Mouse (Mus musculus) ES-E14 (cell line): ENCODE results near the gene Olfr1158. TPM values are rescaled to one million over a fixed set of nuclear protein-coding genes. Genes with fewer than 3 reads are reported as not detected.
"Not testable (repeated sequence)": the region's sequence is repeated elsewhere in the genome, so short reads cannot be mapped to it uniquely, and the experiment has no call there.

Source experiments
- DNase-seq: peaks from one replicate; pipeline ENCODE4 v3.0.0-alpha.2; 2013; ENCODE audit warnings: low read depth, low spot score
- H3K27ac ChIP-seq: 2 replicates; pipeline ENCODE4 v1.5.1; 2012; ENCODE audit warnings: low read depth, mild to moderate bottlenecking, low read length, moderate library complexity, mixed read lengths; ENCODE audit not compliant: poor library complexity, insufficient read depth, severe bottlenecking
- H3K36me3 ChIP-seq: 2 replicates; pipeline ENCODE4 v1.6.1; 2012; ENCODE audit warnings: mild to moderate bottlenecking, low read length, moderate library complexity, mixed read lengths; ENCODE audit not compliant: control insufficient read depth, poor library complexity, insufficient read depth, severe bottlenecking
- H3K4me1 ChIP-seq, 2 experiments: fragments of 150-350 bp in 1 of 2; sonication (generic) in 1 of 2; 2 replicates each; pipeline ENCODE4 v1.6.1; 2012; ENCODE audit warnings: low read length in 2 of 2, mild to moderate bottlenecking in 1 of 2, mixed read lengths in 1 of 2; ENCODE audit not compliant: control insufficient read depth in 2 of 2, insufficient read depth in 2 of 2, poor library complexity in 1 of 2
- H3K4me3 ChIP-seq, 2 experiments: fragments of 150-350 bp in 1 of 2; sonication (generic) in 1 of 2; 2 replicates each; pipeline ENCODE4 v1.5.1; 2012; ENCODE audit warnings: low read length in 2 of 2, low read depth in 1 of 2, mild to moderate bottlenecking in 1 of 2, mixed read lengths in 1 of 2; ENCODE audit not compliant: insufficient read depth in 1 of 2, poor library complexity in 1 of 2, severe bottlenecking in 1 of 2
- H3K9ac ChIP-seq: 2 replicates; pipeline ENCODE4 v1.6.1; 2012; ENCODE audit warnings: low read depth, mild to moderate bottlenecking, low read length, mixed read lengths; ENCODE audit not compliant: poor library complexity, insufficient read depth, severe bottlenecking
- H3K9me3 ChIP-seq: fragments of 150-350 bp; sonication (generic); 2 replicates; pipeline ENCODE4 v1.6.1; 2012; ENCODE audit warnings: low read depth, mild to moderate bottlenecking, low read length; ENCODE audit not compliant: control insufficient read depth, insufficient read depth
- CHD2 ChIP-seq: IDR thresholded peaks from 2 replicates; pipeline ENCODE4 v1.6.1; 2014; ENCODE audit warnings: mild to moderate bottlenecking, low read depth, low read length, inconsistent platforms
- HCFC1 ChIP-seq: IDR thresholded peaks from 2 replicates; pipeline ENCODE4 v1.6.1; 2012; ENCODE audit warnings: low read length, inconsistent platforms, borderline replicate concordance; ENCODE audit not compliant: insufficient read depth
- MAFK ChIP-seq: IDR thresholded peaks from 2 replicates; pipeline ENCODE4 v1.6.1; 2014; ENCODE audit warnings: mild to moderate bottlenecking, low read depth, low read length, inconsistent platforms; ENCODE audit not compliant: insufficient read depth
- ZC3H11A ChIP-seq: IDR thresholded peaks from 2 replicates; pipeline ENCODE4 v1.6.1; 2012; ENCODE audit warnings: low read depth, mild to moderate bottlenecking, inconsistent platforms, low read length, borderline replicate concordance
- ZNF384 ChIP-seq: IDR thresholded peaks from 2 replicates; pipeline ENCODE4 v1.6.1; 2012; ENCODE audit warnings: low read depth, low read length, inconsistent platforms
- in situ Hi-C, 2 experiments: fragments of 600-800 bp; cut with MboI; formaldehyde crosslinking; loops; one replicate each; pipeline ENCODE4 v1.15.1; 2025; ENCODE audit warnings: low sequenced_read_pairs in 2 of 2, inconsistent platforms in 1 of 2; ENCODE audit not compliant: unreplicated experiment in 2 of 2
- total RNA-seq: library from RNA; depleted of rRNA; stranded (reverse); fragments of 300-350 nt; gene quantifications from 2 replicates; pipeline ENCODE4 v1.2.3, GENCODE M21; 2012; rRNA removed

The Olfr1158 gene
- total RNA-seq, 1 experiment: not detected

DNA sequence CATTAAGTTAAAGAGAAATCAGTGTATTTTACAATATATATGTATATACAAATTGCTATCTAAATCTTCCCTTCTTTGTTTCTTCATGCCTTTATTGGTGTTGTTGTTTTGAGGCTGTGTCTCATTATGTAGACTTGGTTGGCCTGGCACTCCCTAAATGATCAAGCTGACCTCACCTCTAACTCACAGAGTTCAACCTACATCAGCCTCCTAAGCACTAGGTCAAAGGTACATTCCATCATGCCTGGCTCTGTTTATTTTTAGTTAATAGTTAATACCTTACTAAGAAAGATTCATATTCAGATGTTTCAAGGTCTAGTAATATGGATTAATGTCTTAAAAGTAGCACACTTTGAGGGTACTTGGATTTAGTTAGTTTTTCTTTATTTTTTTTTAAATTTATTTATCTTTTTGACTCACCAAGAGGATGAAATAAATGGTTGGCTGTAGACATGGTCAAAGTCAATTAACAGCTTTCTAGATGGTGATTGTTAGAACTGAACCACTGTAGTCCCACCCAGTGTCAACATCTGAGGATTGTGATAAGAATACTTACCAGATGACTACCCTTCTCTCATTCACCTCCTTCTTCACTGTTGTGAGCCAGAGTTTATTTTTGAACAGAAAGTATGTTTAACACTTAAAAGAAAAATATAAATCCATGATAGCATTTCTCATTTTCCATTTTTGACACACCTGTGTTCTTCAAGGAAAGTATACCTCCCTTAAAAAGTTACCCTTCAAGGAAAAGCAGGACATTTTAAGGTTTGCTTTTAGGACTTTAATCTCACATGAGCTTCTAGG lies 17.8 kb downstream of the Olfr1158 start, which contains the start of gene Olfr1160:
TSS of gene Olfr1160 (minus strand) at position 754 of the 804 bp plus-strand sequence.
- Histone ChIP-seq H3K9me3 (no peaks in the 10 kb centered on the region), H3K4me3 (no peak within 1 kb of the TSS), H3K27ac (no peak within 1 kb of the TSS), H3K9ac (no peak within 1 kb of the TSS), H3K4me1 (no peaks in the 10 kb centered on the region), H3K36me3 (no peaks in the 10 kb centered on the region)
- in situ Hi-C loops: no loop called here
- TF ChIP-seq HCFC1 (no peak), ZC3H11A (no peak), CHD2 (no peak), MAFK (no peak), ZNF384 (no peak)
- DNase-seq: no peak

DNA sequence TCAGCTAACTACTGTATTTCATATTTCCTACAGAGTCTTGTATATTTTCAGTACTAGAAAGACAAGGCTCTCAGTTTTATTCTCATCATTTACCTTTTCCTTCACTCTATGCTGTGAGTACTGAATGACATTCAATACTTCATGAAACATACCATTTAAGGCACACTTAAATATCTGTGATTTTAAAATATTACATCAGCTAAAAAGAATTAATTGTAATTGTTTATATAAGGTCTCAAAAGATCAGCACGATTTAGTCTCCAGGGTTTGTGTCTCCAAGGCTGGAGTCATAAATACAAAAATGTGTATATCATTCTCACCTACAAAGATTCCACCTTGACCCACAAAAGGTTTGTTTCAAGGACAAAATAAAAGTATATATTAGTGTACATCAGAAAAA lies 32.6 kb downstream of the Olfr1158 start, which contains the start of gene Olfr1161:
TSS of gene Olfr1161 (plus strand) at position 301 of the 400 bp plus-strand sequence.
- H3K4me3 ChIP-seq, H3K9me3 ChIP-seq, H3K9ac ChIP-seq, H3K27ac ChIP-seq, in situ Hi-C loops, H3K36me3 ChIP-seq, H3K4me1 ChIP-seq, DNase-seq: not testable (repeated sequence)

DNA sequence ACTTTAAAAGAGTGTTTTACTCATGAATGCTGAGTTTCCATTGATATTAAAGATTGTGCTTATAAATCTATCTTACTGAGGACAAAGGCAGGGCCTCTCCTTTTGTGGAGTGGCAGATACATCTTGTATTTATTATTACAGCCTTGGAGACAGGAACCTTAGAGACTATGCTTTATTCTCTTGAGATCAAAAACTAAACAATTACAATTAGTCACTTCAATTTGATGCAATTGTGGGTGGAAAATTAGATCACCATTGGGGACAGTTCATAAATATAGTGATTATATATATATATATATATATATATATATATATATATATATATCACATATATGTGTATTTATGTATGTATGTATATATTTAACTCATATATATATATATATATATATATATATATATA lies 47.7 kb downstream of the Olfr1158 start, which contains the start of gene Olfr73:
TSS of gene Olfr73 (minus strand) at position 101 of the 400 bp plus-strand sequence.
- no peak for DNase-seq
- no peak within 1 kb of the TSS for H3K4me3 ChIP-seq
- no peaks in the 10 kb centered on the region for H3K36me3 ChIP-seq
- no peak within 1 kb of the TSS for H3K9ac ChIP-seq
- TF ChIP-seq CHD2 (no peak), MAFK (no peak), ZNF384 (no peak), HCFC1 (no peak), ZC3H11A (no peak)
- H3K4me1 ChIP-seq: no peaks in the 10 kb centered on the region
- H3K27ac ChIP-seq: no peak within 1 kb of the TSS
- in situ Hi-C loops: no loop called here
- H3K9me3 ChIP-seq: no peaks in the 10 kb centered on the region

Other genes starting within 250 kb of the Olfr1158 start
- gene Olfr1140, start 246.4 kb upstream of the Olfr1158 start, total RNA-seq: not detected in 2 replicates
- not detected in 2 replicates for gene Olfr1141, start 236.1 kb upstream of the Olfr1158 start, total RNA-seq
- gene Olfr152, start 210.6 kb upstream of the Olfr1158 start, total RNA-seq: not detected in 2 replicates
- gene Olfr1143, start 189.5 kb upstream of the Olfr1158 start, total RNA-seq: not detected in 2 replicates
- gene Olfr1145, start 180.3 kb upstream of the Olfr1158 start, total RNA-seq: not detected in 2 replicates
- not detected in 2 replicates for gene Olfr1148, start 159.6 kb upstream of the Olfr1158 start, total RNA-seq
- not detected in 2 replicates for gene Olfr1150-ps1, start 146.1 kb upstream of the Olfr1158 start, total RNA-seq
- not detected in 2 replicates for gene Olfr1151, start 134.3 kb upstream of the Olfr1158 start, total RNA-seq
- gene Olfr1152, start 123.6 kb upstream of the Olfr1158 start, total RNA-seq: not detected in 2 replicates
- not detected in 2 replicates for gene Olfr1153, start 95.2 kb upstream of the Olfr1158 start, total RNA-seq
- gene Olfr1154, start 84.9 kb upstream of the Olfr1158 start, total RNA-seq: not detected in 2 replicates
- not detected in 2 replicates for gene Olfr1155, start 45.0 kb upstream of the Olfr1158 start, total RNA-seq
- not detected in 2 replicates for gene Olfr1156, start 37.0 kb upstream of the Olfr1158 start, total RNA-seq
- not detected in 2 replicates for gene Olfr1157, start 21.8 kb upstream of the Olfr1158 start, total RNA-seq
- not detected in 2 replicates for gene Olfr74, start 15.4 kb upstream of the Olfr1158 start, total RNA-seq
- gene Olfr1160, start 18.2 kb downstream of the Olfr1158 start, total RNA-seq: not detected in 2 replicates
- not detected in 2 replicates for gene Olfr1161, start 32.7 kb downstream of the Olfr1158 start, total RNA-seq
- gene Olfr73, start 47.6 kb downstream of the Olfr1158 start, total RNA-seq: not detected in 2 replicates
- not detected in 2 replicates for gene Olfr1162, start 61.0 kb downstream of the Olfr1158 start, total RNA-seq
- not detected in 2 replicates for gene Olfr1163, start 81.7 kb downstream of the Olfr1158 start, total RNA-seq
- not detected in 2 replicates for gene Olfr1164, start 103.9 kb downstream of the Olfr1158 start, total RNA-seq
- gene Olfr1166, start 138.2 kb downstream of the Olfr1158 start, total RNA-seq: not detected in 2 replicates
- gene Olfr1167, start 165.1 kb downstream of the Olfr1158 start, total RNA-seq: not detected in 2 replicates
- not detected in 2 replicates for gene Olfr1168, start 191.8 kb downstream of the Olfr1158 start, total RNA-seq
- gene Olfr1170, start 238.2 kb downstream of the Olfr1158 start, total RNA-seq: not detected in 2 replicates